Mouse (Mus musculus): ENCODE results near the gene Plekhg1. TPM values are rescaled to one million over a fixed set of nuclear protein-coding genes. Genes with fewer than 3 reads are reported as not detected.

Gene Plekhg1
- polyA plus RNA-seq, 1 experiment, result 0.43 TPM

DNA sequence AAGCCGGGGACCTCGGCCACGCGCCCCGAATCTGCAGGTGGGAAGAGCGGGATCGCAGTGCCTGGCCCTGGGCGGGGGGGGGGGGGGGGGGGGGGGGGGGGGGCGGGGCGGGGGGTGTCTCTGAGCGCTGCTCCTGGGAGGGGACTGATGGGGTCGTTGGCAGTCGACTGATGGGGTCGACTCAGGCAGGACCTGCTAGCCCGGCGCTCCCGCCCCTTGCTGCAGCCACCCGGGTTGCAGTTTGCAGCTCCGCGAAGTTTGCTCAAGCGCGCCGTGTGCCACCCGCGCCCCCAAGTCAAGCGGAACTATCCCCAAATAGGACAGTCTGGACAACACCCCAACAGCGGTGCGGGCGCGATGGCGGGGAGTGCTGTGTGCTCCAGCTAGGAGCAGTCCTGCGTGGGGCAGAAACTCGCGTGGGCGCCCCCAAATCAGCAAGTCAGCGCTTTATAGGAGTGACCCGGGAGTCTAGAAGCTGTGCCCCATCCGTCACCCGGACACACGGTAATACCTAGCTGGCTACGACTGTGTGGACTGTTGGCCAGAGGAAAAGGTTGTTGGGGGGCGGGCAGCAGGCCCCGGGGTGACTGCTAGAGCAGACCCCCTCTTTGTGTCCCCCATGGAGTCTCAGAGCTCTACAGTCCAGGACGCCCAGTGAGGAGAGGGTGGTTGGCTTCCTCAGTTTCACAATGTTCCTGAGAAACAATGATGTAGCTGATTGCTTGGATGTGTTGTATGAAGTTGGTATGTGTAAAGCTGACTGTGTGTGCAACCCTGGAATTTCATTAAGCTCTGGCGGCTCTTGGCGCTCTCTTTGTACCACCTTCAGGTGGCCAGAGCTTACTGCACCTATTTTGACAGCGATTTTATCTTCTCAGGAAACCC is 582 bp downstream of the Plekhg1 start:
- Histone ChIP-seq H3K9me3 (no peaks in the 10 kb centered on the region), H3K4me3 (replicated peaks) (peak overlapping the region; percentile 90)
- no peak for TF ChIP-seq FLI1 (IDR thresholded peaks at IDR 0.05; ENCODE audit: low read length)
- no peak for TF ChIP-seq GATA1 (IDR thresholded peaks at IDR 0.05; ENCODE audit: borderline replicate concordance, low read length)

DNA sequence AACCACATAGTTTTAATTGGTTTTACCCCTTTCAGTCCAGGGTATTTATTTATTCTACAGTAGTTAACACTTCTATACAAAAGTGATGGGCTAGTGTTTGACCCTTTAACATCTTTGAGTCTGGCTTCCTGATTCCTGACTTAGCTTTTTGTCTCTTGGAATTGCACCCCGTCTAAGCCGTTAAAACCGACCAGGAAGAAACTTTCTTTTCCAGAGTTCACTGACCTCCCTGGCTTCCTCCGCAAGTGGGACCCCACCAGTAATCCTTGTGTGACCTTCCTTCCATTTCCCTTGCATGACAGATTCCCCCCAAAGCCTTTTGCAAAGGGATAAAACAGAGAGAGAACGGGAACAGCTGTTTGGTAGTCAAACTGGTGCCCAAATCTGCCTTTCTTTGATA is 1.6 kb downstream of the Plekhg1 start:
- TF ChIP-seq FLI1 (IDR thresholded peaks at IDR 0.05; ENCODE audit: low read length) (no peak), GATA1 (IDR thresholded peaks at IDR 0.05; ENCODE audit: borderline replicate concordance, low read length) (no peak)
- H3K27me3 ChIP-seq (replicated peaks), result peaks cover 29% of the 10 kb centered on the region
- H3K4me1 ChIP-seq, result peaks cover 16% of the 10 kb centered on the region
- no peak overlapping the region for H3K4me3 ChIP-seq (replicated peaks)
- no peaks in the 10 kb centered on the region for H3K9me3 ChIP-seq
- H3K36me3 ChIP-seq (replicated peaks; ENCODE audit: low read length), result no peaks in the 10 kb centered on the region

More for the DNA sequence above, 582 bp downstream of the Plekhg1 start:
- H3K36me3 ChIP-seq (replicated peaks; ENCODE audit: low read length), result no peaks in the 10 kb centered on the region
- peaks cover 16% of the 10 kb centered on the region for H3K4me1 ChIP-seq
- peaks cover 29% of the 10 kb centered on the region for H3K27me3 ChIP-seq (replicated peaks)

DNA sequence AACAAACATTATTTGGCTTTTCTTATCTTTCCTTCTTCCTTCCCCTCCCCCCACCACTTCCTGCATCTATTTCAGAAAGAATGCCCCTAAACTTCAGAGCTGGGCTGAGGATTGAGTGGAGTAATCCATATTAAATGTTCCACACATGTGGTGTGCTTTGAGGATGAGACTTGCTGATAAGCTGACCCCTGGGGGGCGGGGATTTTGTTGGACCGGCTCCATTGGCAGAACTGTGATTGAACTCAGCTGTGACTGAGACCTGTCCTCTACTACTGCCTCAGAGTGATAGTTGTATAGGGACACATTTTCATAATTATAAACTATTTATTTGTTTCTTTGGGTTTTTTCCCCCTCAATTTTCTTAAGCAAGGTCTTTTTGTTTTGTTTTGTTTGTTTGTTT is 2.9 kb downstream of the Plekhg1 start:
- no peak for TF ChIP-seq FLI1 (IDR thresholded peaks at IDR 0.05; ENCODE audit: low read length)
- TF ChIP-seq GATA1 (IDR thresholded peaks at IDR 0.05; ENCODE audit: borderline replicate concordance, low read length), result no peak
- Histone ChIP-seq H3K4me3 (replicated peaks) (no peak overlapping the region), H3K4me1 (peaks cover 16% of the 10 kb centered on the region), H3K9me3 (no peaks in the 10 kb centered on the region), H3K27me3 (replicated peaks) (peaks cover 29% of the 10 kb centered on the region), H3K36me3 (replicated peaks; ENCODE audit: low read length) (no peaks in the 10 kb centered on the region)

DNA sequence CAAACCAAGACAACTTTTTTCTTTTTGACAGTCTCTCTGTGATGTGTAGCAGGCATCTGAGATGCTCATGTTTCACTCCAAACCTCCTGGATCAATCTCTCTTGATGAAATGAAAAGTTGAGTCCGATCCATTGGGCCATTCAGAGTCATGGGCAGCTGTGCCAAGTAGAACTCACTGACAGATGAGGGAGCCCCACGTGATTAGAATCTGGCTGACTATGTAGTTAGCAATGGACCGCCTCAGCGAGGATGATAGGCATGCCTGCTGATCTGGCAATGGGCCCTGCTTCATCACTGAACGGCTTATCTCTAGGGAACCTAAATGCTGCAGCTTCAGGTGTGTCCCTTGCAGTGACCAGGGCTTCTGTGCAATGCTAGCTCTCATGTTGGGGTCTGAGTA is 3.7 kb downstream of the Plekhg1 start:
- no peak overlapping the region for H3K4me3 ChIP-seq (replicated peaks)
- peaks cover 28% of the 10 kb centered on the region for H3K27me3 ChIP-seq (replicated peaks)
- TF ChIP-seq FLI1 (IDR thresholded peaks at IDR 0.05; ENCODE audit: low read length), result no peak
- no peak for TF ChIP-seq GATA1 (IDR thresholded peaks at IDR 0.05; ENCODE audit: borderline replicate concordance, low read length)
- no peaks in the 10 kb centered on the region for H3K9me3 ChIP-seq
- H3K36me3 ChIP-seq (replicated peaks; ENCODE audit: low read length), result no peaks in the 10 kb centered on the region
- H3K4me1 ChIP-seq, result peaks cover 16% of the 10 kb centered on the region

DNA sequence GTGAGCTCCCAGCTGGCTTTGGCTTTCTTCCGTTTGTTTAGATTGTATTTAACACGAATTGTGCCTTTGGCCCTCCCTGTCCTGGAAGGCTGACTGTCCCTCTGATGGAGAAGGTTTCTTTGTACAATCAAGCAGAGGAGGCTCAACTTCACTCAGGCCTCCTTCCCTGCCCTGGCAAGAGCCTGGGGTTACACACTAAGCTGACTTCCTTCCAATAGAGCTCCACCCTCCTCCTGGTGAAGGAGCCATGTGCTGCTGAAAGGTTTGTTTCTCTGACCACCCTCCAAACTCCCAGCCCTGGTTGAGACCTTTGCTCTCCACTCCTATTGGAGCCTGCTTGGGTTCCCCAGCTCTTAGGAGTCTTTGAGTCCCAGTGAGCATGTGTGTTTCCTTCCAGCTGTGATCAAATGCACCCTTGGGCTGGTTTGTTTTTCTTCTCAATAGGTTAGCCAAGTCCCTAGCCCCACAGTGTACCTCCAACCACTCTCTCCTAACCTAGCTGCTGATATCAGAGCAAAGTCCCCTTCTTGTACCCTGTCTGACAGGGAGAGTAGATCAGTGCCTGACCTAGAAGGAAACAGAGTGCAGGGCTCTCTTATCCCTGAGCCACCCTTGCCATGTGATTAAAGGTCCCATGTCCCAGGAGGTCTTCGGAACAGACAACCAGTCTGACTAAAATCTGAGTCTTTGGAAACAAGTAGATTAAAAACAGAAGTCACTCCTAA is 6.8 kb downstream of the Plekhg1 start:
- Histone ChIP-seq H3K27me3 (replicated peaks) (peaks cover 3% of the 10 kb centered on the region), H3K4me1 (peaks cover 4% of the 10 kb centered on the region; the same call in 1 of the 2 replicates), H3K36me3 (replicated peaks; ENCODE audit: low read length) (no peaks in the 10 kb centered on the region), H3K9me3 (no peaks in the 10 kb centered on the region), H3K4me3 (replicated peaks) (no peak overlapping the region)
- TF ChIP-seq GATA1 (IDR thresholded peaks at IDR 0.05; ENCODE audit: borderline replicate concordance, low read length) (no peak), FLI1 (IDR thresholded peaks at IDR 0.05; ENCODE audit: low read length) (no peak)

DNA sequence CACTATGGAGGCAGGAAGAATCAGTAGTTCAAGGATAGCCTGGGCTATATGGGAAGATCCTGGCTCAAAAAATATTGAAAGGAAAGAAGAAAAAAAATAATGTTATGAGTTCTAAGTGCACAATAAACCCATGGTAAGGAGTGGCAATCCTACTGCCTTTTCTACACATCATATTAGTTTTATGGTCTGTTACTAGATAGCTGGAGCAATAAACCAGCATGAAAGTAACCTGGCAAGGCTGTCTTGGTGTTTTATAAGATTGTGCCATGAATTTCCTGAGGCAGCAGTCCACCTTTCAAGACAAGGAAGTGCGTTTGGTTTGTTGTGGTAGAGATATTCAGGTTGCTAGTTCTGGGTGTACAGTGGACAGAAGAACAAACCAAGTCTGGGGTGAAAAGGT is 9.4 kb downstream of the Plekhg1 start:
- Histone ChIP-seq H3K4me3 (replicated peaks) (no peak overlapping the region), H3K4me1 (no peaks in the 10 kb centered on the region), H3K9me3 (no peaks in the 10 kb centered on the region), H3K27me3 (replicated peaks) (no peaks in the 10 kb centered on the region), H3K36me3 (replicated peaks; ENCODE audit: low read length) (no peaks in the 10 kb centered on the region)
- TF ChIP-seq GATA1 (IDR thresholded peaks at IDR 0.05; ENCODE audit: borderline replicate concordance, low read length) (no peak), FLI1 (IDR thresholded peaks at IDR 0.05; ENCODE audit: low read length) (no peak)

DNA sequence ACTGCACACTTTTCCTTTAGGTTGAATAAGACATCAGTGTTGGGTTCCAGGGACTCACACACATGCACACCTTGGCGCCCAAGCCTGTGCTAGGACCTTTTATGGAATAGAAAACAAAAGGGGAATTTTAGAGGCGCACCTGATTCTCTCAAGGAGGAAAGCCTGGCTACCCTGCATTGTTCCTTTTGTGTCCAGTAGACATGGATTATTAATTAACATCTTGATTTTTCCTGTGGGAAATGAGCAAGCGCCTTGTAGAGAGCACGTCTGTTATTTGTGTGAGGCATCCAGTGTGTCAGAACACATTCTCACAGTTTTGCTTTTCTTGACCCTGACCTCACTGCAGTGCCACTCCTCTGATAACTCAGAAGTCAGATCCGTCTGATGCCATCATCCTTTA is 21.8 kb downstream of the Plekhg1 start:
- H3K9me3 ChIP-seq, result no peaks in the 10 kb centered on the region
- TF ChIP-seq GATA1 (IDR thresholded peaks at IDR 0.05; ENCODE audit: borderline replicate concordance, low read length) (no peak), FLI1 (IDR thresholded peaks at IDR 0.05; ENCODE audit: low read length) (no peak)

DNA sequence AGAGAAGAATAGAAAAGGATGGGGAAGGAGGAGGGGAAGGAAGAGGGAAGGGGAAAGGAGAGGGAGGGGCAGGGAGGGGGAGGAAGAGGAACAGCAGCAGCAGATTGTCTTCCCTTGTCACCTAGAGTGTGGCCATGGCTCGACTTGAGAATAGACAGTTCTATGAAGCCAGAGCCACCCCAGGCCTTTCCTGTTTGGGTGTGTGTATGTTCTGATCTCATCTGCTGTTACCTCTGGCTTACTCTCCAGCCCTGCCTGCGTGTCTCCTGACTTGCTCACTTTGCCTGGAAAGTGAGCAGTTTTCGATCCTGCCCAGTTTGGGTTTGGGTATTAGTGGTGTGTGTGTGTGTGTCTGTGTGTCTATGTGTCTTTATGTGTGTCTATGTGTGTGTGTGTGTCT is 23.0 kb downstream of the Plekhg1 start:
- no peaks in the 10 kb centered on the region for H3K4me1 ChIP-seq
- no peaks in the 10 kb centered on the region for H3K36me3 ChIP-seq (replicated peaks; ENCODE audit: low read length)
- no peaks in the 10 kb centered on the region; the same call in 1 of the 2 replicates for H3K9me3 ChIP-seq
- H3K27me3 ChIP-seq (replicated peaks), result no peaks in the 10 kb centered on the region
- TF ChIP-seq GATA1 (IDR thresholded peaks at IDR 0.05; ENCODE audit: borderline replicate concordance, low read length) (no peak), FLI1 (IDR thresholded peaks at IDR 0.05; ENCODE audit: low read length) (no peak)
- H3K4me3 ChIP-seq (replicated peaks), result no peak overlapping the region

More for the DNA sequence above, 21.8 kb downstream of the Plekhg1 start:
- H3K4me1 ChIP-seq, result no peaks in the 10 kb centered on the region
- H3K36me3 ChIP-seq (replicated peaks; ENCODE audit: low read length), result no peaks in the 10 kb centered on the region
- H3K27me3 ChIP-seq (replicated peaks), result no peaks in the 10 kb centered on the region
- no peak overlapping the region for H3K4me3 ChIP-seq (replicated peaks)

DNA sequence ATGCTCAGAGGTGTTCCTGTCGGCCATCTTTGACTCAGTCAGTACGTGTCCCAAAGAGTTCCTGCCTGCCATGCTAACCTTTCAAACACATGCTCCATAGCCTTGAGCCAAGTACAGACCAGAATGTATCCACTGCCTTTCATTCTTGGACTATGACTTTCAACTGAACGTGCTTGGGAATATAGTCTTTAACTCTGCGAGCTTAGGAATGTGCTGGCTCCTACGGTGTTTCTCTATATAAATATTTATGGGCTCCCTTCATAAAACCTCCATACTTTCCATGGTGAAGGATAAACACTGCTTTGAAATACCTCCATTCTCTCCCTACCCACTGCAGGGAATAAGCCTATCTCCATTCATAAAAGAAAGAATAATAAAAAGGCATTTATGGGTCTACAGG is 29.0 kb downstream of the Plekhg1 start:
- Histone ChIP-seq H3K27me3 (replicated peaks) (no peaks in the 10 kb centered on the region), H3K36me3 (replicated peaks; ENCODE audit: low read length) (no peaks in the 10 kb centered on the region), H3K4me3 (replicated peaks) (no peak overlapping the region), H3K4me1 (no peaks in the 10 kb centered on the region), H3K9me3 (peaks cover 8% of the 10 kb centered on the region)
- TF ChIP-seq FLI1 (IDR thresholded peaks at IDR 0.05; ENCODE audit: low read length) (no peak), GATA1 (IDR thresholded peaks at IDR 0.05; ENCODE audit: borderline replicate concordance, low read length) (no peak)

DNA sequence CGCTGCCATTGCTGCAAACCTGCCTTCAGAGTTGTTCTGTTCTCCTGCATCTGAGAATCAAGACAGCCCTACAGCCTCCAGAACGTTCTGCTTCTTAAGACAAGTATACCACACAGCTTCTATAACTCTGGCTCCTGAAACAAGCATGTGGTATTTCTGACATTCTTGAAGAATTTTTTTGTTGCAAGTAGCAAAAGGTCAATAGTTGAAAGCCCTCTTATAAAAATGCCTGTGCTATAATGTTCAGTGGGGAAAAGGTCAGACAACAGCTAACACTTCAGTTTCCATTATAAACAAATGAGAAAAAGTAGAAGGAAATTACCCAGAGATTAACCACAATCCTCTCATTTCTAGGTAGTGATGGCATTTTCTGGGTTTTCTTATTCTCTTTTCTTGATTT is 34.2 kb downstream of the Plekhg1 start:
- Histone ChIP-seq H3K27me3 (replicated peaks) (no peaks in the 10 kb centered on the region), H3K36me3 (replicated peaks; ENCODE audit: low read length) (no peaks in the 10 kb centered on the region), H3K4me1 (no peaks in the 10 kb centered on the region), H3K4me3 (replicated peaks) (no peak overlapping the region), H3K9me3 (peaks cover 8% of the 10 kb centered on the region)
- TF ChIP-seq FLI1 (IDR thresholded peaks at IDR 0.05; ENCODE audit: low read length) (no peak), GATA1 (IDR thresholded peaks at IDR 0.05; ENCODE audit: borderline replicate concordance, low read length) (no peak)

Data from megakaryocyte, embryonic 14.5 days (primary cell).